Mouse (Mus musculus) embryonic facial prominence, embryonic 12.5 days (tissue): ENCODE results near the gene Ube2k. TPM values are rescaled to one million over a fixed set of nuclear protein-coding genes. Genes with fewer than 3 reads are reported as not detected.

Experiments
- ATAC-seq: fragments of 200-750 bp; cut with Nextera tagmentation; 2 replicates; pipeline ENCODE4 v1.8.0; 2017; ENCODE audit not compliant: insufficient number of reproducible peaks, insufficient read depth, low FRiP score, low TSS enrichment
- H3K27ac ChIP-seq: fragments of 300-500 bp; sonication (generic); 2 replicates; pipeline ENCODE4 v1.5.1; 2016; ENCODE audit warnings: mild to moderate bottlenecking
- H3K27me3 ChIP-seq: fragments of 300-500 bp; sonication (generic); 2 replicates; pipeline ENCODE4 v1.6.1; 2016; ENCODE audit warnings: mild to moderate bottlenecking, moderate library complexity
- H3K36me3 ChIP-seq: fragments of 300-500 bp; sonication (generic); 2 replicates; pipeline ENCODE4 v1.6.1; 2016; ENCODE audit warnings: mild to moderate bottlenecking
- H3K4me1 ChIP-seq: fragments of 300-500 bp; sonication (generic); 2 replicates; pipeline ENCODE4 v1.6.1; 2016
- H3K4me2 ChIP-seq: fragments of 300-500 bp; sonication (generic); replicated peaks from 2 replicates; pipeline ENCODE4 v1.6.1; 2016; ENCODE audit warnings: mild to moderate bottlenecking, moderate library complexity
- H3K4me3 ChIP-seq: fragments of 300-500 bp; sonication (generic); 2 replicates; pipeline ENCODE4 v1.5.1; 2016; ENCODE audit warnings: mild to moderate bottlenecking
- H3K9ac ChIP-seq: fragments of 300-500 bp; sonication (generic); 2 replicates; pipeline ENCODE4 v1.6.1; 2016; ENCODE audit warnings: mild to moderate bottlenecking, moderate library complexity
- H3K9me3 ChIP-seq: fragments of 300-500 bp; sonication (generic); 2 replicates; pipeline ENCODE4 v1.6.1; 2016; ENCODE audit warnings: mild to moderate bottlenecking, moderate library complexity
- WGBS: fragments of 180-500 bp; shearing (Covaris S2); methylation state at CpG from one replicate; pipeline ENCODE4 v1.1.7; 2016; 5-methylcytosine and 5-hydroxymethylcytosine counted together
- polyA plus RNA-seq: library from polyadenylated mRNA; unstranded; fragments of >200 nt; fragmentation: Nextera tagmentation; extraction: Ambion mirVana; gene quantifications from 2 replicates; pipeline ENCODE4 v1.2.1, GENCODE M21; 2016

Ube2k gene
- polyA plus RNA-seq, 1 experiment from 2014 or later: 201 TPM

DNA sequence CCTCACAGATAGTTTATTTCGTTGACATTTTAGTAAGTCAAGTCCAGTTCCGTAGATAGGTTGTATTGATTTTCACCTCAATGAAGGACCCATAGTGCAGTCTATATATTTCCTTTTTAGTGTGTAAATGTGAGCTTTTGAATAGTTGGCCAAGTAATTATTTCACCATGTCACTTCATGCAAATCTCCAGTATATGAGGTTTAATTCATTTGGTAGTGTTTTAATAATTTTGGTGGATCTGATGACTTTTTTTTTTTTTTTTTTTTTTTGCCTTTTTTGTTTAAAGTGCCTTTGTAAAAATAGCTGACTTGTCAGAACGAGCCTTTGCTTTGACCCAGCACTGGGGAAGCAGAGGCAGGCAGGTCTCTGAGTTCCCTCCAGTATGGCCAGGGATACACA, 2.8 kb downstream of the Ube2k start:
- H3K9ac ChIP-seq: no peak overlapping the region
- H3K27ac ChIP-seq: no peak overlapping the region
- peaks cover 9% of the 10 kb centered on the region; the same call in 1 of the 2 replicates for H3K4me1 ChIP-seq
- H3K27me3 ChIP-seq: no peaks in the 10 kb centered on the region
- WGBS: 90% methylated on average over 3 of the region's 3 CpGs
- no peaks in the 10 kb centered on the region for H3K36me3 ChIP-seq
- ATAC-seq: no peak
- H3K4me3 ChIP-seq: no peak overlapping the region
- H3K9me3 ChIP-seq: no peaks in the 10 kb centered on the region
- no peak overlapping the region; the same call in 1 of the 2 replicates for H3K4me2 ChIP-seq

DNA sequence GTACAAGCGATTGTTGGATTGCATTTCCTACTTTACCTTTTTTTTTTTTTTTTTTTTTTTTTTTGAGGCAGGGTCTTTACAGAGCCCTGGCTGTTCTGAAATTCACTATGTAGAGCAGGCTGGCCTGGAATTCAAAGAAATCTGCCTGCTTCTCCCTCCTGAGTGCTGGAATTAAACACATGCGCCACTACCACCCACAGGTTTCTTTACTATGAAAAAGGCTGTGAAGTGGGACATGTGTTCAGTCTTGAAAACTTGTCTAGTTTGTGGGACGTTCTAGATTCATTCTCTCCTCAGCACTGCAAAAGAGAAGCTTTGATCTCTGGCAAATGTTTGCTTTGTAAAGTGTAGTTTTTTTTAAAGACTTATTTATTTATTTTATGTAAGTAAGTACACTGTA, 4.9 kb downstream of the Ube2k start:
- Histone ChIP-seq H3K27ac (no peak overlapping the region), H3K9me3 (no peaks in the 10 kb centered on the region), H3K36me3 (0 out of 2 replicates have a peak, but pooled peaks cover 3% of the 10 kb centered on the region), H3K4me3 (no peak overlapping the region), H3K4me2 (no peak overlapping the region), H3K4me1 (peaks cover 9% of the 10 kb centered on the region; the same call in 1 of the 2 replicates), H3K9ac (no peak overlapping the region), H3K27me3 (no peaks in the 10 kb centered on the region)
- no peak for ATAC-seq
- whole genome bisulfite sequencing: 87% methylated on average over 3 of the region's 3 CpGs

DNA sequence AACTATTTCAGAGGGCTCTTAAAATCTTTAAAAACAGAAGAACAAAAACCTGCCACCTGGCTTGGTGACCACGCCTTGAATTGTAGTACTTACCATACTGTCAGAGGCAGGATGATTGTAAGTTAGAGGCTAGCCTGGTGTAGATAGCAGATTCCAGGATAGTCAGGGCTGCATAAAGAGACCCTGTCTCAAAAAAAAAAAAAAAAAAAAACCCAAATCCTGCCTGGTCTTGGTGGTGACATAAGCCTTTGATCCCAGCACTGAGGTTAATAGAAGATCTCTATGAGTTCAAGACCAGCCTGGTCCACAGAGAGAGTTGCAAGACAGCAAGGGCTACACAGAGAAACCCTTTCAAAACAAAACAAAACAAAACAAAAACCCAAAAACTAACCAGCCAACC, 6.5 kb downstream of the Ube2k start:
- Histone ChIP-seq H3K4me1 (peaks cover 9% of the 10 kb centered on the region; the same call in 1 of the 2 replicates), H3K4me3 (no peak overlapping the region), H3K36me3 (0 out of 2 replicates have a peak, but pooled peaks cover 3% of the 10 kb centered on the region), H3K27ac (no peak overlapping the region), H3K4me2 (no peak overlapping the region), H3K9me3 (no peaks in the 10 kb centered on the region), H3K27me3 (no peaks in the 10 kb centered on the region), H3K9ac (no peak overlapping the region)
- 84% methylated on average over 1 of the region's 1 CpGs for WGBS
- ATAC-seq: no peak

GRCm38 (mm10) chr5:65544616-65545015, 7.6 kb downstream of the Ube2k start:
- ATAC-seq: no peak
- no peak overlapping the region for H3K4me3 ChIP-seq
- no peak overlapping the region for H3K27ac ChIP-seq
- no peak overlapping the region for H3K9ac ChIP-seq
- 92% methylated on average over 2 of the region's 2 CpGs for WGBS
- H3K36me3 ChIP-seq: 0 out of 2 replicates have a peak, but pooled peaks cover 3% of the 10 kb centered on the region
- H3K9me3 ChIP-seq: no peaks in the 10 kb centered on the region
- no peak overlapping the region for H3K4me2 ChIP-seq
- no peaks in the 10 kb centered on the region for H3K27me3 ChIP-seq
- H3K4me1 ChIP-seq: peaks cover 3% of the 10 kb centered on the region; the same call in 1 of the 2 replicates

DNA sequence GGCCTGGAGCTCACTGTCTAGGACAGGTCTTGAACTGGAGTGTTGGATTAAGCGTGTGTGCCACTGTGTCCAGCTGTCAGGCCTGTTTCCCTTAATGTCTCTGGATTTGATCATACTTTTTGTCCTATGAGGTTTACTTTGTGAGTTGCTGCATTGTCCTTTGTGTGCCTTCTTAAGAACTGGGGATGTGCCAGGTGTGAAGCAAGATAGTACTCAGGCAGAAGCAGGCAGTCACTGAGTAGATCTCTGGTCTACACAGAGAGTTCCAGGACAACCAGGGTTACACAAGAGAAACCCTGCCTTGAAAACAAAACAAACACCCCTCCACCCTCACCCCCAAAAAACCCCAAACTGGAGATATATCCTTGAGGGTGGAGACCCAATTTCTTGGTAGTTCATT, 12.6 kb downstream of the Ube2k start:
- ATAC-seq: no peak
- WGBS: 85% methylated on average over 1 of the region's 1 CpGs
- H3K9ac ChIP-seq: no peak overlapping the region
- H3K9me3 ChIP-seq: no peaks in the 10 kb centered on the region
- no peak overlapping the region for H3K27ac ChIP-seq
- no peak overlapping the region for H3K4me3 ChIP-seq
- H3K4me1 ChIP-seq: peaks cover 4% of the 10 kb centered on the region; the same call in 1 of the 2 replicates
- no peaks in the 10 kb centered on the region for H3K27me3 ChIP-seq
- 0 out of 2 replicates have a peak, but pooled peaks cover 3% of the 10 kb centered on the region for H3K36me3 ChIP-seq
- no peak overlapping the region for H3K4me2 ChIP-seq

DNA sequence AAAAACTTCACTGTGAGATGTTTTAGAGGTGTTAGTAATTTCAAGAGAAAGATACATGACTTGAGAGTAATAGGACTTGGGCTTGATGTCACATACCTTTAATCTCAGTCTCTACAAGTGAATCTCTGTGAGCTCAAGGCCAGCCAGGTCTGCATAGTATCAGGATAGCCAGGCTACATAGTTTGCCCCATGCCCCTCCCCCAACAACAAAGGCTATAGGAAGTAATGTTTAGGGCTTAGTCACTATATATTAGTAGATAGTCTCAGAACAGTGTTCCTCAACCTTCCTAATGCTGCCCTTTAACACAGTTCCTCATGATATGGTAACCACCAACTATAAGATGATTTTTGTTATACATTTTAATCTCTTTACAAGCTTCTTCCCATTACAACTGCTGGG, 20.1 kb downstream of the Ube2k start:
- Histone ChIP-seq H3K36me3 (peaks cover 3% of the 10 kb centered on the region; the same call in 1 of the 2 replicates), H3K9ac (no peak overlapping the region), H3K27me3 (no peaks in the 10 kb centered on the region), H3K9me3 (no peaks in the 10 kb centered on the region), H3K4me1 (no peaks in the 10 kb centered on the region), H3K4me3 (no peak overlapping the region), H3K4me2 (no peak overlapping the region), H3K27ac (no peak overlapping the region)
- no peak for ATAC-seq

DNA sequence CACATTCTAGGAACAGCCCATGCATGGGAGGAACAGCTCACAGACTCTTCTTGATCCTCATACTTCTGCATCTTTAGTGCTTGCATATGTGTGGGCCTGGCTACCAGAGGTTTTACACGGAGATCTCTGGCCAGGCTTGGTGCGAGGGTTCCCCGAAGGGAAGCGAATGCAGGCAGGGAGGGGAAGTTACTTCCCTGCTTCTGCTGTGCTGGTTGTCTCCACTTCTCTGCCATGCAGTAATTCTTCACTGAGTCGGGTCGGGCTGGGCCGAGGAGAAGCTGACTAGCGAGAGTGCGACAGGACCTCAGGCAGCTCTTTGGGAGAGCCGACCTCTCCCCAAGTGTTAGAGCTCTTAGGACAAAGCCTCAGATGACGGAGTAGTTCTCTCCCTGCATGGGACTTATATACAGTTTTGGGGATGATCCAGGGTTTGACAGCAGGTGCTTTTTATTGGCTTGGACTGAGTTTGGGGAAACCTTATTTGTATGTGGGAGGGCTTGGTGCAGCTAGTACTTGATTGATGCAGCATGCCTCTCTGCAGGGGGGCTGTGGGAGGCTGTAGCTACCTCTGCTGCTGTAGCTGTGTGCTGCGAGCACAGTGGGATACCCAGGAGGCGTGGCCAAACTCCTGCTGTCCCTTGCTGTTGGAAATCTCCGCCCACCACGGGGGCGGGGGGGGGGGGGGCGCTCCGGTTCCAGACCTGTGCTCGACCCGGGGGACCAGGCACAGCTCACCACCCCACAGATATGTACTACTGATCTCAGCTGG, 24.3 kb downstream of the Ube2k start:
- no peak for ATAC-seq
- Histone ChIP-seq H3K27me3 (no peaks in the 10 kb centered on the region), H3K4me1 (no peaks in the 10 kb centered on the region), H3K9me3 (no peaks in the 10 kb centered on the region), H3K9ac (no peak overlapping the region), H3K36me3 (peaks cover 3% of the 10 kb centered on the region; the same call in 1 of the 2 replicates), H3K4me3 (no peak overlapping the region), H3K27ac (no peak overlapping the region), H3K4me2 (no peak overlapping the region)
- WGBS: 40% methylated on average over 20 of the region's 20 CpGs

GRCm38 (mm10) chr5:65565486-65565885, 28.5 kb downstream of the Ube2k start:
- H3K27me3 ChIP-seq: no peaks in the 10 kb centered on the region
- H3K4me1 ChIP-seq: no peaks in the 10 kb centered on the region
- H3K9ac ChIP-seq: no peak overlapping the region
- 79% methylated on average over 2 of the region's 2 CpGs for WGBS
- H3K27ac ChIP-seq: no peak overlapping the region
- H3K4me3 ChIP-seq: no peak overlapping the region
- peaks cover 19% of the 10 kb centered on the region for H3K36me3 ChIP-seq
- no peaks in the 10 kb centered on the region for H3K9me3 ChIP-seq
- no peak for ATAC-seq
- H3K4me2 ChIP-seq: no peak overlapping the region

DNA sequence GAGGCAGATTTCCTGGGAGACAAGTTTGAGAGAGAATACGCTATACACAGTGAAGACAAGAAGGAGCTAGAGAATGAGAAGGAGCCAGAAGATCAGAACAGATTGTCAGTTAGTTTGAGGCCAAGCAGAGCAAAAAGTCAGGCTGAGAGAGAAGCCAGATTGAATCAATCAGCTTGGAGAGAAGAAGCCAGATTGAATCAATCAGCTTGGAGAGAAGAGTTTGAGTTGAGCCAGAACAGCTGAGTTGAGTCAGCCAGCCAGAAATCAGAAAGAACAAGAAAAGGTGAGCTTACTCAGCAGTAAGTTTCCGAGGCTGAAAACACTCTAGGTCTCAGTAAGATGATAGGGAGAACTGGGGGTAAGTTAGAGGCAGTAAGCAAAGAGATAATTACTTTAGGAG, 37.8 kb downstream of the Ube2k start:
- no peak for ATAC-seq
- no peak overlapping the region for H3K9ac ChIP-seq
- peaks cover 17% of the 10 kb centered on the region for H3K36me3 ChIP-seq
- no peaks in the 10 kb centered on the region for H3K9me3 ChIP-seq
- H3K27ac ChIP-seq: no peak overlapping the region
- no peak overlapping the region for H3K4me3 ChIP-seq
- 64% methylated on average over 2 of the region's 2 CpGs for WGBS
- H3K4me2 ChIP-seq: no peak overlapping the region
- H3K4me1 ChIP-seq: no peaks in the 10 kb centered on the region
- H3K27me3 ChIP-seq: no peaks in the 10 kb centered on the region

DNA sequence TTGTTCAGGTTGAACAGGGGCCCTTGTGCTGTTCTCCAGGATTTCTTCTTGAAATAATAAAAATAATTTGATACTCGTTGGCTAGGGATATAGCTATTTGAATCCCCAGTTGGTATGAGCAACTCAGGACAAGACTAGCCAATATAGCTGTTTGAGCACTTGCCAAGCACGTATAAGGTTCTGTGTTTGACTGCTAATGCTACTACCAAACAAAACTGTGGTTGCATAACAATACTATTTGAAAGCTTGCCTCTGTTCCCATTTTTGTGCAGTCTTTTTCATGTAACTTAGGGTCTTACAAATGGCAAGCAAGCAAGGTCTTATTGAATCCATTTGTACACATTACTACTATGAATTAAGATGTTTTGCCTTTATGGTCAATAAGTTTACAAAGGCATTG, 38.9 kb downstream of the Ube2k start:
- Histone ChIP-seq H3K4me2 (no peak overlapping the region), H3K4me1 (no peaks in the 10 kb centered on the region), H3K27me3 (no peaks in the 10 kb centered on the region), H3K9me3 (no peaks in the 10 kb centered on the region), H3K4me3 (no peak overlapping the region), H3K36me3 (peaks cover 14% of the 10 kb centered on the region), H3K9ac (no peak overlapping the region), H3K27ac (no peak overlapping the region)
- ATAC-seq: no peak
- 88% methylated on average over 2 of the region's 2 CpGs for WGBS

DNA sequence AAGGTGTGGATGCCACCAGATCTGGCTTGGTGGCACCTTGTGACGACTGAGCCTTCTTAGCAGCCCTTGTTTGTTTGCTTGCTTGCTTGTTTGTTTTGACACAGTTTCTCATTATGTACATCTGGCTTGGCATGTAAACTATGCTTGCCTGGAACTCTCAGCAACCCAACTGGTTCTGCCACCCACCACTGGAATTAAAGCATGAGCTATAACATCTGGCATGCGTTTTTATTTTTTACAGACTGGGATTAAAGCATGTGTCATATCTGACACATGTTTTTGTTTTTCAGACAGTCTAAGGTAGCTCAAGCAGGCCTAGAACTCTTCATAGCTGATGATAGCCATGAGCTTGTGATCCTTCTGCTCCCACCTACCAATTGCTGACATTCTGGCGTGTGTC, 41.5 kb downstream of the Ube2k start:
- H3K4me2 ChIP-seq: no peak overlapping the region
- no peak overlapping the region for H3K9ac ChIP-seq
- H3K27me3 ChIP-seq: no peaks in the 10 kb centered on the region
- H3K4me1 ChIP-seq: no peaks in the 10 kb centered on the region
- no peak overlapping the region for H3K4me3 ChIP-seq
- peaks cover 19% of the 10 kb centered on the region for H3K36me3 ChIP-seq
- WGBS: 67% methylated on average over 3 of the region's 3 CpGs
- H3K9me3 ChIP-seq: no peaks in the 10 kb centered on the region
- no peak for ATAC-seq
- H3K27ac ChIP-seq: no peak overlapping the region

DNA sequence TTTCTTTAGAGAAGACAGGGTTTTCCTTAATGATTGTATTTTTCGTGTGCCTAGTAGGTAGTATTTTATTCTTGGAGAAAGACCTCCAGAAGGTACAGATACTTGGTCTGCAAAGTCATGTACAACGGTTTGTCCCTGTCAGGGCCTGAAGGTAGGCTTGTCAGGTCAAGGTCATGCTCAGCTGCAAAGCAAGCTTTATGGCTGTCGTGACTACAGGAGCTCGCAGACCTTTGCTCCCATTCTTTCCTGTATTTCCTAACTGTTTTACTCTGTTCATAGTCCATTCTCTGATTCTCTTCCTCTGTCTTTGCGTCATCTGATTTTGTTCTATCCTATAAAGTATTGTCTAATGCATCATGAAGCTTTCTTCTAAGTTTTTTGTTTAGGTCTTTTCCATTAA, 49.3 kb downstream of the Ube2k start:
- Histone ChIP-seq H3K9me3 (no peaks in the 10 kb centered on the region), H3K9ac (no peak overlapping the region), H3K4me2 (no peak overlapping the region), H3K4me3 (no peak overlapping the region), H3K4me1 (no peaks in the 10 kb centered on the region), H3K27me3 (no peaks in the 10 kb centered on the region), H3K36me3 (peaks cover 35% of the 10 kb centered on the region), H3K27ac (no peak overlapping the region)
- 90% methylated on average over 5 of the region's 5 CpGs for WGBS
- no peak for ATAC-seq
